Mouse (Mus musculus): ENCODE measurements at regions not wholly inside any gene's neighbourhood (a gene's known extent, or its start where the extent isn't known, plus 50 kb on each side); places are given as distances from the start of the nearest gene placed in this dataset.

DNA sequence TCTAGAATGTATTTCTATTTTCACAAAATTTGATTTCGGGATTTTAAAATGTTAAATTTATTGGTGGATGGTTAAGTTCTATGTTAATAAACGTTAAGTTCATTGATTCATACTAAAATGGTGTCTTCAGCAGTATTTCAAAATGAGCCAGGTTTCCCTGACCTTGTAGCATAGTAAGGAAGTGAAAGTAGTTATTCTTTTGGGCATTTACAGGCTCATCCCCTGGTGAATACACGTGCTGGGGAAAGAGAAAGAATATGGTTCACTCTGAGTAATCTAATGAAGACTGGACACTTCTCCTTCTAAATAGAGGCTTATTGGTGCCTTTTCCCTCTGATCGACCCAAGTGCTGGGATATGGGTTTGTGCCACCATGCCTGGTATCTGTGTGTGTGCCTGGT is 281.1 kb downstream of the Lipi start:
- Histone ChIP-seq H3K4me1 (ENCODE audit: control insufficient read depth, insufficient read depth, low read length) (no peaks in the 10 kb centered on the region), H3K36me3 (ENCODE audit: control insufficient read depth, insufficient read depth, low read length) (no peaks in the 10 kb centered on the region), H3K27me3 (ENCODE audit: control insufficient read depth, insufficient read depth, low read length) (no peaks in the 10 kb centered on the region), H3K27ac (ENCODE audit: control insufficient read depth, insufficient read depth, low read depth, low read length) (no peak overlapping the region), H3K4me3 (ENCODE audit: control insufficient read depth, low read depth, low read length) (no peak overlapping the region)
- TF ChIP-seq CTCF (IDR thresholded peaks at IDR 0.05; ENCODE audit: control insufficient read depth, insufficient read depth, insufficient replicate concordance, low read depth, low read length): no peak

DNA sequence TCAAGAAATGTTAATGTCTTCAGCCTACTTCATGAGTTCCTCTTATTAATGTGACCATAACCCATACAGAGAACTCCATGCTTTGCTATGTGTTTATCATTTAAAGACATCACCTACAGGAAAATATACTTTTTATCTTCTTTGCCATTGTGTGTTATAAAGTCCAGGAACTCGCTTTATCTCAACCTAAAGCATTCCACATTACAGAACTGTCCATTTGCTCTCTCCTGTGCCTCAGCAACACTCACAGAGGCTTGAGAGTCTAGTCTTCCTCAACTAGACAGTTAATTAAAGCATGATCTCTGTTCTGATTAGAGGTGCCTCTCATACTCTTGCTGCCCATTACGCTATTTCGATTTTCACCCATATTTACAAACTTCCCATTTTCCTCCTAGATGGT is 288.4 kb downstream of the Lipi start:
- no peaks in the 10 kb centered on the region for H3K4me1 ChIP-seq (ENCODE audit: control insufficient read depth, insufficient read depth, low read length)
- no peak overlapping the region for H3K4me3 ChIP-seq (ENCODE audit: control insufficient read depth, low read depth, low read length)
- no peaks in the 10 kb centered on the region for H3K27me3 ChIP-seq (ENCODE audit: control insufficient read depth, insufficient read depth, low read length)
- no peaks in the 10 kb centered on the region for H3K36me3 ChIP-seq (ENCODE audit: control insufficient read depth, insufficient read depth, low read length)
- H3K27ac ChIP-seq (ENCODE audit: control insufficient read depth, insufficient read depth, low read depth, low read length): no peak overlapping the region
- TF ChIP-seq CTCF (IDR thresholded peaks at IDR 0.05; ENCODE audit: control insufficient read depth, insufficient read depth, insufficient replicate concordance, low read depth, low read length) (no peak), POLR2A (IDR thresholded peaks at IDR 0.05; ENCODE audit: control insufficient read depth, low read depth, low read length) (no peak)

- Histone ChIP-seq H3K27ac (ENCODE audit: control insufficient read depth, insufficient read depth, low read depth, low read length) (no peak overlapping the region), H3K4me1 (ENCODE audit: control insufficient read depth, insufficient read depth, low read length) (no peaks in the 10 kb centered on the region)
- TF ChIP-seq CTCF (IDR thresholded peaks at IDR 0.05; ENCODE audit: control insufficient read depth, insufficient read depth, insufficient replicate concordance, low read depth, low read length): no peak
- TF ChIP-seq POLR2A (IDR thresholded peaks at IDR 0.05; ENCODE audit: control insufficient read depth, low read depth, low read length): no peak
Measured at GRCm38 (mm10) chr16:75292736-75293428, 293.0 kb downstream of the Lipi start.

DNA sequence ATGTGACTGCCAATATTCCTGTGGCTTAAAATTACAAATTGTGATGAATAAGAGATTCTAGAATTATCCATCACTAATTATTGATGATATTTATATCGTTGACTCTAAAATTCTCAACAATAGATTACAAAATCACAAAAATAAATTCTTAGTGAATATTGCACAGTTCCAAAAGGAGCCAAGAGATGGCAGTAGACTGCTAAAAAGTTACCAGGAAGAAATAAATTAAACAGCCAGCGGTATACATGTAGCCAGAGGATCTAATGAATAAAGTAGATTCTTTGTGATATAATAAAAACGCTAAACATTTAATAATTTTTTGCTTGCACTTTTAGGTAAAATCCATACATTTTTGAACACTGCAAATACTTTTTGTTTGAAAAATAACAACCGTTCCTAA is 294.7 kb downstream of the Lipi start:
- no peak overlapping the region for H3K4me3 ChIP-seq (ENCODE audit: control insufficient read depth, low read depth, low read length)
- H3K27ac ChIP-seq (ENCODE audit: control insufficient read depth, insufficient read depth, low read depth, low read length): no peak overlapping the region
- no peaks in the 10 kb centered on the region for H3K4me1 ChIP-seq (ENCODE audit: control insufficient read depth, insufficient read depth, low read length)
- no peaks in the 10 kb centered on the region for H3K36me3 ChIP-seq (ENCODE audit: control insufficient read depth, insufficient read depth, low read length)
- no peaks in the 10 kb centered on the region for H3K27me3 ChIP-seq (ENCODE audit: control insufficient read depth, insufficient read depth, low read length)
- TF ChIP-seq CTCF (IDR thresholded peaks at IDR 0.05; ENCODE audit: control insufficient read depth, insufficient read depth, insufficient replicate concordance, low read depth, low read length) (no peak), POLR2A (IDR thresholded peaks at IDR 0.05; ENCODE audit: control insufficient read depth, low read depth, low read length) (no peak)

More at GRCm38 (mm10) chr16:75292736-75293428, 293.0 kb downstream of the Lipi start:
- Histone ChIP-seq H3K27me3 (ENCODE audit: control insufficient read depth, insufficient read depth, low read length) (no peaks in the 10 kb centered on the region), H3K36me3 (ENCODE audit: control insufficient read depth, insufficient read depth, low read length) (no peaks in the 10 kb centered on the region), H3K4me3 (ENCODE audit: control insufficient read depth, low read depth, low read length) (no peak overlapping the region)

- Histone ChIP-seq H3K36me3 (ENCODE audit: control insufficient read depth, insufficient read depth, low read length) (no peaks in the 10 kb centered on the region), H3K27ac (ENCODE audit: control insufficient read depth, insufficient read depth, low read depth, low read length) (no peak overlapping the region), H3K4me3 (ENCODE audit: control insufficient read depth, low read depth, low read length) (no peak overlapping the region), H3K27me3 (ENCODE audit: control insufficient read depth, insufficient read depth, low read length) (no peaks in the 10 kb centered on the region), H3K4me1 (ENCODE audit: control insufficient read depth, insufficient read depth, low read length) (no peaks in the 10 kb centered on the region)
- TF ChIP-seq POLR2A (IDR thresholded peaks at IDR 0.05; ENCODE audit: control insufficient read depth, low read depth, low read length): no peak
Measured at GRCm38 (mm10) chr16:75287150-75287549, 298.7 kb downstream of the Lipi start.

- no peak overlapping the region for H3K4me3 ChIP-seq (ENCODE audit: control insufficient read depth, low read depth, low read length)
- no peaks in the 10 kb centered on the region for H3K4me1 ChIP-seq (ENCODE audit: control insufficient read depth, insufficient read depth, low read length)
- H3K27ac ChIP-seq (ENCODE audit: control insufficient read depth, insufficient read depth, low read depth, low read length): no peak overlapping the region
- H3K27me3 ChIP-seq (ENCODE audit: control insufficient read depth, insufficient read depth, low read length): no peaks in the 10 kb centered on the region
- H3K36me3 ChIP-seq (ENCODE audit: control insufficient read depth, insufficient read depth, low read length): no peaks in the 10 kb centered on the region
- TF ChIP-seq POLR2A (IDR thresholded peaks at IDR 0.05; ENCODE audit: control insufficient read depth, low read depth, low read length) (no peak), CTCF (IDR thresholded peaks at IDR 0.05; ENCODE audit: control insufficient read depth, insufficient read depth, insufficient replicate concordance, low read depth, low read length) (no peak)
Measured at GRCm38 (mm10) chr16:75285811-75286210, 300.1 kb downstream of the Lipi start.

DNA sequence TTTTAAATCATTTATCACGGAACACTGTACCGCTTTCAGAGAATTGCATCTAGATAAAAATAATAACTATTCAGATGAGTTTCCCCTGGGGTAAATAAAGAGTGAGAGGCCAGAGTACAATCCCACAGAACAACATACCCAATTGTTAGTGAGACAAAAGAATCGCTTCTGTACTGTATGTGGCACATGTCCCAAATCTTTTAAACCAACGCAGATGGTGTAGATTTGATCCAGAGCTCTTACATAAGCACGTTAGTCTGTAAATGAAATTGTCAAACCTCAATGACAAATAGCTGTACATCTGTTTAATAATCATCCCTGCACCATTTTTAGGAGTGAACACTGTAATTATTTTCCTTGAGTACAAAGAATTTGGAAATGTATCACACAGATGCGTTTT is 322.0 kb downstream of the Lipi start:
- no peaks in the 10 kb centered on the region for H3K36me3 ChIP-seq (ENCODE audit: control insufficient read depth, insufficient read depth, low read length)
- no peak overlapping the region for H3K27ac ChIP-seq (ENCODE audit: control insufficient read depth, insufficient read depth, low read depth, low read length)
- H3K4me1 ChIP-seq (ENCODE audit: control insufficient read depth, insufficient read depth, low read length): no peaks in the 10 kb centered on the region
- no peak for TF ChIP-seq CTCF (IDR thresholded peaks at IDR 0.05; ENCODE audit: control insufficient read depth, insufficient read depth, insufficient replicate concordance, low read depth, low read length)
- TF ChIP-seq POLR2A (IDR thresholded peaks at IDR 0.05; ENCODE audit: control insufficient read depth, low read depth, low read length): no peak
- H3K27me3 ChIP-seq (ENCODE audit: control insufficient read depth, insufficient read depth, low read length): no peaks in the 10 kb centered on the region
- H3K4me3 ChIP-seq (ENCODE audit: control insufficient read depth, low read depth, low read length): no peak overlapping the region

GRCm38 (mm10) chr16:75254981-75255380 is 330.9 kb downstream of the Lipi start:
- Histone ChIP-seq H3K27ac (ENCODE audit: control insufficient read depth, insufficient read depth, low read depth, low read length) (no peak overlapping the region), H3K36me3 (ENCODE audit: control insufficient read depth, insufficient read depth, low read length) (no peaks in the 10 kb centered on the region), H3K4me3 (ENCODE audit: control insufficient read depth, low read depth, low read length) (no peak overlapping the region), H3K27me3 (ENCODE audit: control insufficient read depth, insufficient read depth, low read length) (no peaks in the 10 kb centered on the region), H3K4me1 (ENCODE audit: control insufficient read depth, insufficient read depth, low read length) (no peaks in the 10 kb centered on the region)
- TF ChIP-seq CTCF (IDR thresholded peaks at IDR 0.05; ENCODE audit: control insufficient read depth, insufficient read depth, insufficient replicate concordance, low read depth, low read length) (no peak), POLR2A (IDR thresholded peaks at IDR 0.05; ENCODE audit: control insufficient read depth, low read depth, low read length) (no peak)
